Mouse (Mus musculus): ENCODE measurements around the gene Ripply3. TPM values are rescaled to one million over a fixed set of nuclear protein-coding genes. Genes with fewer than 3 reads are reported as not detected.

The Ripply3 gene
- total RNA-seq (2023; ENCODE audit: inconsistent age): not detected in 4 replicates

DNA sequence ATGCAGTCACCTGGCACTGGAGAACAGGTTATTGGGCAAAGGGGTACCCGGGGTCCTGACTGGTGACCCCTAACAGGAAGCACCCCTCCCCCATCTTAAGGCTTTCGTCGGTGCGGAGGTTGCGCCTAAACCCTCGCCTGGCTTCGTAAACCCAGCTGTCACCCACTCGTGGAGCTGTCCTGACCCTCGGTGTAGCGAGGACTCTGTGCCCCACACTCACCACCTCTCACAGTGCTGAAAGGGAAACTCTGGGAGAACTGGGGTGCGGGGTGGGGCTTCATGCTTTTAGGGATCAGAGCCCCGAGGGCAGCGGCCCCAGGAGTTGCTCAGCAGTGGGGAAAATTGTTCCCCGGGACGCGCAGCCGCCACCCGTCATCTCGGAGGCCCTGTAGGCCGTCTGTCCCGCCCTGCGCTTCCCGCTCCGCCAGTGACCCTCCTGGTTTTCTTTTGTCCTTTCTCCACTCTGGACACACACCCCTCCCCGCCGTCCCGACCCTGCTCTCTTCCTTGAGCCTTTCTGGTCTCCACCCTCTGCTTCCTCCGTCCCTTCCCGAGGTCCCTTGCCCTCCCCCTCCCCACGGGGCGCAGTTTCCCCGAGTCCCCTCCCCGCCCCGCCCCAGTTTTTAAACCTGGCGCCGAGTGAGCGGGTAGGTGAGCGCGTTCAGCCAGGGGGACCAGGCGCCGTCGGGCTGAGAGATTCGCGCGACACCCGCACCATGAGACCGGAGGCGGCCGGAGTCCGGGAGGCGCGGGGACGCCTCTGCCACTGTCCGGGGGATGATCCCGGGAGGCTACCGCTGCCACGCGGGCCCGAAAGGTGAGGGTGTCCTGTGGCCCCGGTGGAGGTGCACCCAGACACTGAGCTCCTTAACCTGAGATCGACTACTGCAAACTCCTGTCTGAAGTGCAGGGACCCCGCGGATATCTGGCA, at the start of gene Ripply3:
TSS of gene Ripply3 (plus strand) at position 640 of the 931 bp plus-strand sequence.

DNA sequence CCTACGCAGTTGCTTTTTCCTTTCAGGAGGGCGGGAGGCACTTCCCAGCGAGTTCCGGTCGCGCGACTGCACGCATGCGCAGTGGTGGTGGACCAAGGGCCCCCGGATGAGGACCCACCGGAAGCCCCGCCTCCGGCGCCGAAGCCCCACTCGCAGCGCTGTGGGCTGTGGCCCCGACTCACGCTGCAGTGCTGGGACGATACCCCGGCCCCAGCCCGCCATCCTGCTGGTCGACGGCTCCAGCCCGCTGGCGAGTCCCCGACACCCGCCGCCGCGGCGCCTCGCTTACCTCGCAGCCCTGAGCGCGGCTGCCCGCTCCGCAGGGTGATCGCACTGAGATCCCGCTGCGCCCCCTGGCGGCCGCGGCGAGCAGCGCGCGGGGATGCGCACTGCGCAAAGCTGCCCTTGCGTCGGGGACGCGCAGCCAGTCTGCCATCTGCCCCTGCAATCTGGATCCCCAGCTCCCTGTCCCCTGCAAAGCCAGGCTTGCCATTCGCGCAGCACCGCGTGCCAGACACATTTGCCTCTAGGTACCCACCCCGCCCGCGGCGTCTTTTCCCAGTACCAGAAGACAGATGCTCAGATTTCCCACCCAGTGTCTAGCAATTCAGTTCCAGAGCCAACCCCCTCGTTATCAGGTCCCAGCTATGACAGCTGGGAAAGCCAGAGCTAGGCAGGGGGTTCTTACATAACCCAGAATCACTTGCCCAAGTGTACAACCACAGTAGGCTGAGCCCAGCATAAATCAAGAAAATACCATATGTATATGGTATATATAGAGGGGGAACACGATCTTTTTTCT, 14.8 kb upstream of the Ripply3 start, which contains the start of gene Hlcs:
TSS of gene Hlcs (minus strand) at position 343 of the 802 bp plus-strand sequence.

DNA sequence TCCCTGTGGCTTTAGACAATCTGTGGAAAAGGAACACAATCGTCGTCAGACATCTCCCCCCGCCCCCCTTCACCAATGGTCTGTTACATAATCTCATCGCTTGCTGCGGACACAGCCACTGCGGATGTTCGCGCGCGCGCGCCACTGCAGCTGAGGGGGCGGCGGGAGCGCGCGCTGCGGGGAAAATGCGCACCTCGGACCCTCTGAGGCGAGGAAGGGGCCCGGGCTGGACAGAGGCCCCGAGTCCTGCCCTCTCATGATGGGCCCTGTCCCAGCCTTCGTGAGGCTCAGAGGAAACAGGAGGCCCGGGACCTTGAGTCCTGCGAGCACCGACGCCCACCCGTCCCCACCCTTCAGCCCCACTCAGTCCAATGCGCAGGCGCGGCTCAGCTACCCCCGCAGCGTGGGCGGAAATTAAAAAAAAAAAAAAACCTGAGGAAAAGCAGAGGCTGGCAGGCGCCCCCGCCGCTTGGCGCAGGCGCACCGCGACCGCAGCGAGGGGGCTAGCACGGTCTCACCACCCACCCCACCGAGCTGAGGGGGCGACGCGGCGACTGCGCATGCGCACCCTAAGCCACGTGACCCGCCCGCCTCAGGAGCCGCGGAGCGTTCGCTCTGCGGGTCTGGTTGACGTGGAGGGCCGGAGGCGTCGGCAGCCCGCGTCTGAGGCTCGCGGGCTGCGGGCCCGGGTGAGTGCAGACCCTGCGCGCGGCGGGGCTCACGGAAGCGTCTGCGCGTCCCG, 42.1 kb downstream of the Ripply3 start, which contains the start of gene Ttc3:
TSS of gene Ttc3 (plus strand) at position 446 of the 742 bp plus-strand sequence.

DNA sequence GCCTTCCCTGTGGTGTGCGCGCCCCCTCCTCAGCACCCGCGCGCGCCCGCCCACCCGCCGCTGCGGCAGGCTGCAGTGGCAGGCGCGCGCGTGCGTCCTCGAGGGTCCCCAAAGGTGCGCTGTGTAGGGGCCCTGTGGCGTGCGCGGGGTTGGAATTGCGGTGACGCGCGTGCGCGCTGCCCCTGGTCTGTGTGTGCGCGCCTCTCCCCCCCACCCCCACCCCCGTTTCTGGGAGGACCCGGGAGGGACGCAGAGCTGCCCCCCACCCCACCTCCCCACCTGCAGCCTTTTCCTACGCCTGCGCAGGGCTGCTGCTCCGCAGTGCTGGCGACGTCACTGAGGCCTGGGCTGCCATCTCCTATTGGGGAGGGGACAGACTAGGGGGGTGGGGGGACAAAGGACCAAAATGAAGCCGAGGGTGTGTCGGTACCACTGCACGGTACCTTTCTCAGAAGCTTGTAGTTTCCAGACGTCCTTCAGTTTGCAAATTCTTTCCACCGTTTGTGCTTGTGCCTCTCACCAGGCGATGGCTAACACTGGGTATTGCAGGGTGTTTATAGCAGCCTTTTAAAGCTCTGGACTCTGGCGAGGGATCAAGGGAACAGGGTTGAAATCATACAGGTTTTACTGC, 43.2 kb downstream of the Ripply3 start, which contains the start of gene Pigp:
TSS of gene Pigp (minus strand) at position 542 of the 631 bp plus-strand sequence.

Other genes starting within 250 kb of the Ripply3 start
- gene Sim2, start 243.5 kb upstream of the Ripply3 start, total RNA-seq (2023; ENCODE audit: inconsistent age): not detected in 4 replicates
- gene Hlcs, start 14.8 kb upstream of the Ripply3 start, total RNA-seq (2023; ENCODE audit: inconsistent age): 45.6 to 48.0 TPM (median 46.7 TPM) in 4 replicates
- 61.5 to 75.3 TPM (median 66.4 TPM) in 4 replicates for gene Ttc3, start 42.2 kb downstream of the Ripply3 start, total RNA-seq (2023; ENCODE audit: inconsistent age)
- gene Pigp, start 43.4 kb downstream of the Ripply3 start, total RNA-seq (2023; ENCODE audit: inconsistent age): 26.7 to 40.8 TPM (median 39.4 TPM) in 4 replicates
- gene Vps26c, start 198.4 kb downstream of the Ripply3 start, total RNA-seq (2023; ENCODE audit: inconsistent age): 26.5 to 31.5 TPM (median 28.2 TPM) in 4 replicates
- 122 to 140 TPM (median 133 TPM) in 4 replicates for gene Dyrk1a, start 241.6 kb downstream of the Ripply3 start, total RNA-seq (2023; ENCODE audit: inconsistent age)

Measured in B cell, adult (primary cell).